Mouse (Mus musculus) left cerebral cortex, adult 18-20 months (tissue): ENCODE results near the gene Degs1. TPM values are rescaled to one million over a fixed set of nuclear protein-coding genes. Genes with fewer than 3 reads are reported as not detected.

Experiments
- DNase-seq, 2 experiments: peaks; one replicate each; pipeline ENCODE4 v3.0.0; 2021 to 2022; ENCODE audit warnings: low spot score in 2 of 2, mixed read lengths in 1 of 2
- total RNA-seq, 2 experiments: library from RNA; stranded (reverse); gene quantifications; 2 replicates each; pipeline ENCODE4 v1.2.3; 2021

The Degs1 gene
- total RNA-seq, 2 experiments from 2014 or later, result 70.1 to 70.9 TPM

DNA sequence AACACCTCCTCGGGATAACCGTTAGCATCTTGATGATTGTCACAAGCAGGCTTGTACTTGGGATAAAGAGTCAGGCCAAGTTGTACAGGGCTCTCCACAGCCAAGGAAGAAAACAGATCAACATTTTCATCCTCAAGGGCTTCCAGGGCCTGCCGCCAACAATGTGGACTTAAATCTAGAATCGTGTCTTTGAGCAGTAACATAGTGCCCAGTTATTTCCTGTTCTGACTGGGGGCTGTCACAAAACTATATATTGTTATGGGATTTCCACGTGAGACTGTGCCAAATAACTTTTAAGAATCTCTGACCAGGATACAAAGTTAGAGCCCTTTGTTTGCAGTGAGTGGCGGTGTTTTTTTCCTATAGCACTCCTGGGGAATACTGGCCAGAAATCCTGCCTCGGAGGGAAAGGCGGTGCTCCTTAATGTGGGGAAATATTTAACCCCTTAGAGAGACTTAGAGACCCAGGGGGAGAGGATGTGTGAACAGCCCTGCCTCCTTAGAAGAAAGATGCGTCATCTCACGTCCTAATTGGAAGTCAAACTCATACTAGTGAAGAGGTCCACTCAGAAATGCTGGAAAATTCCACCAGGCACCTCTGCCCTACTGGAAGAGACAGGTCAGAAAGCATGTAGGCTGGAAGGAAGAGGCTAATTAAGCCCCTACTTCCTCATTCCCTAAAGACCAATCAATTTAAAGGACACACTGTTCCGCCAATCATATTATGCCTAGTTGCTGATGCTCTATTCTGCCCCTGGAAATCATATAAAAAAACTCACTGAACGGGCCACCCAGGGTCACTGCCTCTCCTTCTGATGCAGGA lies 55.3 kb downstream of the Degs1 start:
- DNase-seq, result no peak

DNA sequence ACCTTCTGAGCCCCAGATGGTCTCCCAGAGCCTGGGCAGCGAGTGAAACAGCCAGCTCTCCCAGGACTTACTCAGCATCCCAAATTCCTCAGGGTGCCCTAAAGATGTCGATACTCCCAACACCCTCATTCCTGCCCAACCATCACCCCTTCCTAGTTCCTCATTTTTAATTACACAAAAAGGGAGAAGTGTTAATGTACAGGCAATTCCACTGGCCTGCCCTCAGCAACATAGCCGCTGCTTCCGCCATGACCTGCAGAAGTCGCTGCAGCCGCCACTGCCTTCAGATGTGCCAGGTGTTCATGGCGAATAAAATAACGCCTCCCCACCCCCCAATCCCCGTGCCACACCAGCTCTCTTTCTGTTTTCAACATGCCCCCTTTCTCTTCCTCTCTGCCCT lies 56.3 kb downstream of the Degs1 start:
- no peak for DNase-seq

Other genes starting within 250 kb of the Degs1 start
- gene Srp9, start 158.1 kb downstream of the Degs1 start, total RNA-seq, result 10 to 100 TPM; 64.7 to 68.9 TPM
- not detected for gene Vmn1r1, start 118.3 kb downstream of the Degs1 start, total RNA-seq
- gene Fbxo28, start 58.8 kb upstream of the Degs1 start, total RNA-seq, result 10 to 100 TPM; 59.6 TPM
- gene Trp53bp2, start 126.4 kb upstream of the Degs1 start, total RNA-seq, result 10 to 100 TPM; 19.0 to 20.1 TPM
- gene Capn2, start 234.8 kb upstream of the Degs1 start, total RNA-seq, result 10 to 100 TPM; 65.1 to 66.8 TPM